Mouse (Mus musculus): ENCODE measurements around the gene Tmem104. TPM values are rescaled to one million over a fixed set of nuclear protein-coding genes. Genes with fewer than 3 reads are reported as not detected.

Gene Tmem104
- polyA plus RNA-seq, 1 experiment from 2014 or later = 7.7 TPM

DNA sequence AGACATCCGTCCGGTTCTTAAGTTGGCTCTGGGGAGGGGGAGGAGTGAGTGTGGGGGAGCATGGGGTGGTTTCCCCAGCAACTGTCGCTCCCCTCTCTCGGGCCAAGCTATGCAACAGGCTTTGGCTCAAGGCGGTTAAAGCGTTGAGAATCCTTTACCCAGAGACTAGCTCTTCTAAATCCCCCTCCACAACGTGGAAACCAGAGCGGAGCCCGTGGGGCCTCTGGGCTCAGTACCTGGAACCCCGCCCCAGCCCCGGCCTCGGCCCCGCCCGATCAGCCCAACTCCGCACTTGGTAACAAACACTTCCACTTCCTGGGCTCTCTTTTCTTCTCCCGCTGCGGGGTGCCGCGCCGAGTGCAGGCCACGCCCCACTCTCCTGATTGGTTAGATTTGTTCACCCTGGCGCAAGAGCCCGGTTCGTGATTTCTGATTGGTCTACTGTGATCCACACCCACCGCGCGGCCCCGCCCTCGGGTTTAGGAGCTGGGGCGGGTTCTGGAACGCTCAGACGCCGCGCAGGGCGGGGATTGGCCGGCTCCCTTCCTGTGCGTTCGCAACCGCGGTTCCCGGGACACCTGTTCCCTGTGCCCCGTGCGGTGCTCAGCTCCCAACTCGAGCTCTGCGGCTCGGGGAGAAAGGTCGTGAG is 24.3 kb upstream of the Tmem104 start, which contains the start of gene Slc9a3r1:
TSS of gene Slc9a3r1 (plus strand) at position 510 of the 649 bp plus-strand sequence.
- DNase-seq (ENCODE audit: low spot score) = peak; percentile 98
- Histone ChIP-seq H3K36me3 (replicated peaks; ENCODE audit: control insufficient read depth, insufficient read depth, low read depth, low read length) (no peaks in the 10 kb centered on the region), H3K9me3 (replicated peaks; ENCODE audit: control insufficient read depth, low read length) (no peaks in the 10 kb centered on the region), H3K27me3 (ENCODE audit: control insufficient read depth, insufficient read depth, low read length) (peaks cover 26% of the 10 kb centered on the region), H3K4me2 (ENCODE audit: low read depth, low read length) (peak within 1 kb of the TSS; percentile 70), H3K27ac (replicated peaks; ENCODE audit: low read depth, low read length) (no peak within 1 kb of the TSS), H3K4me3 (ENCODE audit: low read depth, low read length) (peak within 1 kb of the TSS; percentile 48), H3K9ac (replicated peaks; ENCODE audit: low read length) (peak within 1 kb of the TSS; percentile 42), H3K4me1 (ENCODE audit: control insufficient read depth, insufficient read depth, low read length) (no peaks in the 10 kb centered on the region)
- ATAC-seq (replicated peaks; ENCODE audit: insufficient number of reproducible peaks, low FRiP score, low TSS enrichment, low read depth) = peak; percentile 93
- under 1% methylated on average over 47 of the region's 47 CpGs for WGBS

- peaks cover 26% of the 10 kb centered on the region for H3K27me3 ChIP-seq (ENCODE audit: control insufficient read depth, insufficient read depth, low read length)
- H3K4me1 ChIP-seq (ENCODE audit: control insufficient read depth, insufficient read depth, low read length) = no peaks in the 10 kb centered on the region
- H3K9me3 ChIP-seq (replicated peaks; ENCODE audit: control insufficient read depth, low read length) = no peaks in the 10 kb centered on the region
- peak overlapping the region; percentile 48 for H3K4me3 ChIP-seq (ENCODE audit: low read depth, low read length)
- peak overlapping the region; percentile 11 for H3K9ac ChIP-seq (replicated peaks; ENCODE audit: low read length)
- no peaks in the 10 kb centered on the region for H3K36me3 ChIP-seq (replicated peaks; ENCODE audit: control insufficient read depth, insufficient read depth, low read depth, low read length)
- no peak for ATAC-seq (replicated peaks; ENCODE audit: insufficient number of reproducible peaks, low FRiP score, low TSS enrichment, low read depth)
- H3K4me2 ChIP-seq (ENCODE audit: low read depth, low read length) = peak overlapping the region; percentile 70
- under 1% methylated on average over 47 of the region's 47 CpGs for WGBS
- H3K27ac ChIP-seq (replicated peaks; ENCODE audit: low read depth, low read length) = no peak overlapping the region
- peak; percentile 60 for DNase-seq (ENCODE audit: low spot score)
These were observed 23.6 kb upstream of the Tmem104 start for GRCm38 (mm10) chr11:115163568-115164150.

DNA sequence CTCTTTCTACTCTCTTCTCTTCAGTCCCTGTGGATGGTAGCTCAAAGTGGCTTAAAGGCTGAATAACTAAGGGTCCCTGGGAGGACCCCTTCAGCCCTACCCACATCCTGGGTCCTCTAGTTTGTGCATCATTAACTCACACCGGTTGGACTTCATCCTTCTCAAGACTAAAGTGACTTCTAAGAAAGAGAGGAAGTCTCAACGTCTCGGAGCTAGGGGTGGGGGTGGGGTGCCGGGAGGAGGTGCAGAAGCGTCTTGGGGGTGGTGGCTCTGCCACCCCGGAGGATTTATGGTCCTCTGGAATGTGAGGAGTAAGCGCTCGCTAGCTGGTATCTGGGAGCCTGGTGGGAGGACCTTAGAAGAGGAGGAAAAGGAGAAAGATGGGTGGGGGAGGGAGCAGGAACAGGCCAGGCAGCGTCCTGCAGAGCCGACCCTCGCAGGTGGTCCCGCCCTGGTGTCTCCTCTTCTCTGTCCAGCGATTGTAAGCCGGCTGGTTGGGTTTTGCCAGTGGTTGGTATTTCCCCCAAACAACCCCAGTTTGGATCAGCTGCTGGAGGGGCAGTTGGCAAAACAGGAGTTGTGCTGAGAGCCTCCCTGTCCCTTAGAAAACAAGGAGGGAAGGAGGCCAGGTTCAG is 22.8 kb upstream of the Tmem104 start:
- Histone ChIP-seq H3K9me3 (replicated peaks; ENCODE audit: control insufficient read depth, low read length) (no peaks in the 10 kb centered on the region), H3K36me3 (replicated peaks; ENCODE audit: control insufficient read depth, insufficient read depth, low read depth, low read length) (no peaks in the 10 kb centered on the region), H3K9ac (replicated peaks; ENCODE audit: low read length) (no peak overlapping the region; the same call in none of the 2 replicates), H3K4me3 (ENCODE audit: low read depth, low read length) (peak overlapping the region; percentile 48), H3K27ac (replicated peaks; ENCODE audit: low read depth, low read length) (no peak overlapping the region), H3K4me2 (ENCODE audit: low read depth, low read length) (peak overlapping the region; percentile 70), H3K4me1 (ENCODE audit: control insufficient read depth, insufficient read depth, low read length) (no peaks in the 10 kb centered on the region), H3K27me3 (ENCODE audit: control insufficient read depth, insufficient read depth, low read length) (peaks cover 26% of the 10 kb centered on the region)
- DNase-seq (ENCODE audit: low spot score) = no peak
- ATAC-seq (replicated peaks; ENCODE audit: insufficient number of reproducible peaks, low FRiP score, low TSS enrichment, low read depth) = no peak
- 0% methylated on average over 14 of the region's 14 CpGs for WGBS

DNA sequence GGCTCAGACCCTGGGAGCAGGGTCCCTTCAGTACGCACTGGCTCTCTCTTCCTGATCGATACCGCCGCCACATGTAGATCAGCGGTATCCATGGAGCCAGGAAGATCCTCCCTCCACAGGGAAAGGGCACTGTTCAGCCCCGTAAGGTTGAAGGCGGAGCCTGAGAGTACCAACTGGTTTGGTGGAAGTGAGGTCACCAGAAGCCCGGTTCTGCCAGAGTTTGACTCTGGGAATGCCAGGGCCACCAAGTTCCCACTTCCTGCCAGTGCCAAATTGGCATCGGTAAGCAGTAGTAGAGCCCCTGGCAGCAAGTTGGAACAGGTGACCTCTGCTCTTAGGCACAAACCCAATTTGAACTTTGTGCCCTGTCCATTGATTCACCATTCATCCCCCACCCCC is 22.3 kb upstream of the Tmem104 start:
- ATAC-seq (replicated peaks; ENCODE audit: insufficient number of reproducible peaks, low FRiP score, low TSS enrichment, low read depth) = no peak
- no peak overlapping the region; the same call in 1 of the 2 replicates for H3K9ac ChIP-seq (replicated peaks; ENCODE audit: low read length)
- H3K27me3 ChIP-seq (ENCODE audit: control insufficient read depth, insufficient read depth, low read length) = peaks cover 26% of the 10 kb centered on the region
- no peaks in the 10 kb centered on the region for H3K9me3 ChIP-seq (replicated peaks; ENCODE audit: control insufficient read depth, low read length)
- H3K4me3 ChIP-seq (ENCODE audit: low read depth, low read length) = peak overlapping the region; percentile 48
- 4% methylated on average over 9 of the region's 9 CpGs for WGBS
- no peak for DNase-seq (ENCODE audit: low spot score)
- H3K27ac ChIP-seq (replicated peaks; ENCODE audit: low read depth, low read length) = no peak overlapping the region
- H3K4me1 ChIP-seq (ENCODE audit: control insufficient read depth, insufficient read depth, low read length) = no peaks in the 10 kb centered on the region
- H3K4me2 ChIP-seq (ENCODE audit: low read depth, low read length) = peak overlapping the region; percentile 70
- H3K36me3 ChIP-seq (replicated peaks; ENCODE audit: control insufficient read depth, insufficient read depth, low read depth, low read length) = no peaks in the 10 kb centered on the region

DNA sequence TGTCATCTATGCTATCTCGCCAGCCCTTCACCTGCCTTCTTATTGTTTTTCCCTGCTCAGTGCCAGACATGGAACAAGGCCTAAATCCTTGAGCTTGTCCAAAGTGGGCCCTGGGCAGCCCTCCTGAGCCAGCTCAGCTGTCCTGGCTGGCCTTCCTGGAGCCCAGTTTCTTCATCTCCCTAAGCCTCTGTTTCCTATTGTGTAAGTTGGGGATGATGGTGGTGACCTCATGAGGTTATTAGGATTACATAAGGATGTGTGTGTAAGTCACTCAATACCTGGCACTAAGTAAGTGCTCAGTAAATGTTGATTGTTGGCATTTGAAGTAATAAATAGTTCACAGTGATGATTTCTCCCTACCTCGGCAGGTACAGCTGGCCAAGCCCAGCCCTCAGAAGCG is 20.5 kb upstream of the Tmem104 start:
- no peak overlapping the region for H3K4me2 ChIP-seq (ENCODE audit: low read depth, low read length)
- H3K27ac ChIP-seq (replicated peaks; ENCODE audit: low read depth, low read length) = no peak overlapping the region
- H3K9me3 ChIP-seq (replicated peaks; ENCODE audit: control insufficient read depth, low read length) = no peaks in the 10 kb centered on the region
- no peaks in the 10 kb centered on the region for H3K36me3 ChIP-seq (replicated peaks; ENCODE audit: control insufficient read depth, insufficient read depth, low read depth, low read length)
- DNase-seq (ENCODE audit: low spot score) (no peak), ATAC-seq (replicated peaks; ENCODE audit: insufficient number of reproducible peaks, low FRiP score, low TSS enrichment, low read depth) (no peak)
- 82% methylated on average over 3 of the region's 3 CpGs for WGBS
- no peak overlapping the region for H3K4me3 ChIP-seq (ENCODE audit: low read depth, low read length)
- H3K27me3 ChIP-seq (ENCODE audit: control insufficient read depth, insufficient read depth, low read length) = peaks cover 24% of the 10 kb centered on the region
- no peaks in the 10 kb centered on the region for H3K4me1 ChIP-seq (ENCODE audit: control insufficient read depth, insufficient read depth, low read length)
- H3K9ac ChIP-seq (replicated peaks; ENCODE audit: low read length) = no peak overlapping the region

DNA sequence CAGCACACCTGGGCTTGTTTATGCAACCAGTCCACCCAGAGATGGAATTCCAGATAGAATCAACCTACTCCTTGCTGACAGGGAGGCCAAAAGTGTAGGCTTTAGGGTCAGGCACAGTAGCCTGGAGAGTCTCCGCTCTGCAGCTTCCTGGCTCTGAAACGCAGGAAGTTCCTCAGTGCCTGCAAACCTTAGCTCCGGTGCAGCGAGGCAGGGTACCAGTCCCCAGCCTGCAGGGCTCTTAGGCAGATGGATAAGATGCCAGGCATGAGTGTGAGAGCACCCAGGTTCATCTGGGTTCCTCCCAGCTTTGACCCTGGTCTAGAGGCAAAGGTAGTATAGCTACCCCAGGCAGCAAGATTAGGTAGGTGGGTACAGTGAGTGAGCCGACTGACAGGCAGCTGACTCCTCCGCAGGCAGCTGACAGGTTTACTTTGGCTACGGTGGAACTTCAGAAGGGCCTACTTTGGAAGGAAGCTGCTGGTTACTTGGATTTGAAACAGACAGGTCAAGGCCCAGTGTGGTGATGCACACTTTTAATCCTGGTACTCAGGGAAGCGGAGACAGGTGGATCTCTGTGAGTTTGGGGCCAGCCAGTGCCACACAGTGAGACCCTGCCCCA is 19.5 kb upstream of the Tmem104 start:
- H3K9me3 ChIP-seq (replicated peaks; ENCODE audit: control insufficient read depth, low read length) = no peaks in the 10 kb centered on the region
- 75% methylated on average over 8 of the region's 8 CpGs for WGBS
- H3K4me2 ChIP-seq (ENCODE audit: low read depth, low read length) = no peak overlapping the region
- H3K27me3 ChIP-seq (ENCODE audit: control insufficient read depth, insufficient read depth, low read length) = peaks cover 19% of the 10 kb centered on the region
- no peak overlapping the region for H3K9ac ChIP-seq (replicated peaks; ENCODE audit: low read length)
- peaks cover 4% of the 10 kb centered on the region for H3K4me1 ChIP-seq (ENCODE audit: control insufficient read depth, insufficient read depth, low read length)
- no peak overlapping the region for H3K27ac ChIP-seq (replicated peaks; ENCODE audit: low read depth, low read length)
- ATAC-seq (replicated peaks; ENCODE audit: insufficient number of reproducible peaks, low FRiP score, low TSS enrichment, low read depth) (no peak), DNase-seq (ENCODE audit: low spot score) (no peak)
- H3K36me3 ChIP-seq (replicated peaks; ENCODE audit: control insufficient read depth, insufficient read depth, low read depth, low read length) = no peaks in the 10 kb centered on the region
- no peak overlapping the region for H3K4me3 ChIP-seq (ENCODE audit: low read depth, low read length)

- Histone ChIP-seq H3K27me3 (ENCODE audit: control insufficient read depth, insufficient read depth, low read length) (peaks cover 15% of the 10 kb centered on the region), H3K9me3 (replicated peaks; ENCODE audit: control insufficient read depth, low read length) (no peaks in the 10 kb centered on the region), H3K4me3 (ENCODE audit: low read depth, low read length) (no peak overlapping the region), H3K36me3 (replicated peaks; ENCODE audit: control insufficient read depth, insufficient read depth, low read depth, low read length) (no peaks in the 10 kb centered on the region), H3K4me2 (ENCODE audit: low read depth, low read length) (no peak overlapping the region), H3K4me1 (ENCODE audit: control insufficient read depth, insufficient read depth, low read length) (peaks cover 9% of the 10 kb centered on the region), H3K9ac (replicated peaks; ENCODE audit: low read length) (no peak overlapping the region), H3K27ac (replicated peaks; ENCODE audit: low read depth, low read length) (no peak overlapping the region)
- ATAC-seq (replicated peaks; ENCODE audit: insufficient number of reproducible peaks, low FRiP score, low TSS enrichment, low read depth) = no peak
- DNase-seq (ENCODE audit: low spot score) = no peak
- 88% methylated on average over 4 of the region's 4 CpGs for WGBS
These were observed 17.9 kb upstream of the Tmem104 start for GRCm38 (mm10) chr11:115169430-115169829.

Measured in embryonic facial prominence, embryonic 11.5 days (tissue).